Mouse (Mus musculus) midbrain, postnatal 0 days (tissue): ENCODE data around the gene Mtmr14. TPM values are rescaled to one million over a fixed set of nuclear protein-coding genes. Genes with fewer than 3 reads are reported as not detected.

Source experiments
- ATAC-seq: fragments of 200-750 bp; cut with Nextera tagmentation; 2 replicates; pipeline ENCODE4 v1.8.0; 2017; ENCODE audit warnings: moderate number of reproducible peaks, mild to moderate bottlenecking, moderate TSS enrichment, moderate library complexity; ENCODE audit not compliant: low FRiP score
- DNase-seq: peaks from one replicate; pipeline ENCODE4 v3.0.0-alpha.2; 2015; ENCODE audit warnings: low spot score
- H3K27ac ChIP-seq: fragments of 300-500 bp; sonication (generic); 2 replicates; pipeline ENCODE4 v1.5.1; 2014; ENCODE audit warnings: low read depth, mild to moderate bottlenecking, low read length, mixed read lengths
- H3K27me3 ChIP-seq: fragments of 300-500 bp; sonication (generic); 2 replicates; pipeline ENCODE4 v1.6.1; 2014; ENCODE audit warnings: low read length, control low read depth, mixed read lengths; ENCODE audit not compliant: insufficient read depth
- H3K36me3 ChIP-seq: fragments of 300-500 bp; sonication (generic); 2 replicates; pipeline ENCODE4 v1.6.1; 2014; ENCODE audit warnings: low read length, control low read depth, mixed read lengths; ENCODE audit not compliant: insufficient read depth
- H3K4me1 ChIP-seq: fragments of 300-500 bp; sonication (generic); 2 replicates; pipeline ENCODE4 v1.6.1; 2014; ENCODE audit warnings: mild to moderate bottlenecking, control low read depth, antibody characterized with exemption, low read length, mixed read lengths; ENCODE audit not compliant: insufficient read depth
- H3K4me2 ChIP-seq: fragments of 300-500 bp; sonication (generic); 2 replicates; pipeline ENCODE4 v1.6.1; 2014; ENCODE audit warnings: low read depth, mild to moderate bottlenecking, low read length, mixed read lengths; ENCODE audit not compliant: poor library complexity, severe bottlenecking
- H3K4me3 ChIP-seq: fragments of 300-500 bp; sonication (generic); 2 replicates; pipeline ENCODE4 v1.5.1; 2014; ENCODE audit warnings: low read depth, mild to moderate bottlenecking, low read length, moderate library complexity
- H3K9ac ChIP-seq: fragments of 300-500 bp; sonication (generic); replicated peaks from 2 replicates; pipeline ENCODE4 v1.6.1; 2014; ENCODE audit warnings: mild to moderate bottlenecking, low read length, moderate library complexity, mixed read lengths; ENCODE audit not compliant: poor library complexity, severe bottlenecking
- H3K9me3 ChIP-seq: fragments of 300-500 bp; sonication (generic); 2 replicates; pipeline ENCODE4 v1.6.1; 2016; ENCODE audit warnings: low read length, control low read depth
- CTCF ChIP-seq: IDR thresholded peaks from 2 replicates; pipeline ENCODE4 v1.5.1; 2016; ENCODE audit warnings: antibody characterized with exemption, mild to moderate bottlenecking
- WGBS: fragments of 180-500 bp; shearing (Covaris S2); extraction: QIAGEN DNeasy Blood & Tissue Kit; methylation state at CpG from one replicate; pipeline ENCODE4 v1.1.7; 2014; 5-methylcytosine and 5-hydroxymethylcytosine counted together
- polyA plus RNA-seq: library from polyadenylated mRNA; unstranded; fragments of >200 nt; fragmentation: Nextera tagmentation; extraction: Ambion mirVana; gene quantifications from 2 replicates; pipeline ENCODE4 v1.2.1, GENCODE M21; 2015
- total RNA-seq: library from RNA; depleted of rRNA; stranded (reverse); fragments of >200 nt; gene quantifications from 2 replicates; pipeline ENCODE4 v1.2.3, GENCODE M21; 2014; rRNA removed

Mtmr14 gene
- total and polyA plus RNA-seq, 2 experiments from 2014 or later = 29.4 to 42.5 TPM

- Histone ChIP-seq H3K9ac (peak within 1 kb of the TSS; percentile 70), H3K9me3 (no peaks in the 10 kb centered on the region), H3K4me3 (peak within 1 kb of the TSS; percentile 46), H3K4me2 (peak within 1 kb of the TSS; percentile 90), H3K4me1 (no peaks in the 10 kb centered on the region), H3K27me3 (no peaks in the 10 kb centered on the region), H3K27ac (peak within 1 kb of the TSS; percentile 84), H3K36me3 (peaks cover 33% of the 10 kb centered on the region)
- WGBS = under 1% methylated on average over 52 of the region's 52 CpGs
- no peak for TF ChIP-seq CTCF
- DNase-seq (peak; percentile 99), ATAC-seq (peak; percentile 99)
These were observed 89.1 kb downstream of the Mtmr14 start, which contains the start of gene Ogg1 for GRCm38 (mm10) chr6:113326533-113327315. TSS of gene Ogg1 (plus strand) at chr6:113326972.

DNA sequence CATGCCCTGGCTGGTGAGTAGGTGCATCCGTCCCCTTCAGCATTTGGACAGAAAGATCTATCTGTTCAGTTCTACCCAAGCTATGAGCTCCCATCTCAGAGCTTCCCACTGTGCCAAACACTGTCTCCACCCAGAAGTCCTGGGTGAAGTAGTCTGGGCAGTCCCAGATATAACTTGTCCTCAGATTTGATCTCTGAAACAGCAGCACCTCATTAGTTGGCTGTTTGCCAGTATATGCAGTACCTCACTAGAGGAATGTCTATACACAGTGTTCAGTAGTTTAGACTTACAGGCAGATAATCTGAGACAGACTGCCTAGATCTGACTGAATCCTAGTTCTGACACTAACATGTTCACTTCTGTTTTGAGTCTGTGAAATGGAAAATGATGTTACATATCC, 91.8 kb downstream of the Mtmr14 start:
- TF ChIP-seq CTCF = no peak
- no peak overlapping the region for H3K27ac ChIP-seq
- no peak overlapping the region for H3K9ac ChIP-seq
- peaks cover 16% of the 10 kb centered on the region for H3K36me3 ChIP-seq
- ATAC-seq (no peak), DNase-seq (no peak)
- no peak overlapping the region for H3K4me3 ChIP-seq
- no peaks in the 10 kb centered on the region for H3K4me1 ChIP-seq
- 94% methylated on average over 1 of the region's 1 CpGs for WGBS
- H3K9me3 ChIP-seq = no peaks in the 10 kb centered on the region
- no peaks in the 10 kb centered on the region for H3K27me3 ChIP-seq
- H3K4me2 ChIP-seq = no peak overlapping the region

- no peaks in the 10 kb centered on the region for H3K27me3 ChIP-seq
- H3K9ac ChIP-seq = no peak overlapping the region
- H3K4me1 ChIP-seq = no peaks in the 10 kb centered on the region
- no peak for ATAC-seq
- H3K4me3 ChIP-seq = no peak overlapping the region
- no peaks in the 10 kb centered on the region for H3K9me3 ChIP-seq
- no peak for TF ChIP-seq CTCF
- no peak overlapping the region for H3K27ac ChIP-seq
- 60% methylated on average over 2 of the region's 2 CpGs for WGBS
- no peak overlapping the region for H3K4me2 ChIP-seq
- DNase-seq = no peak
- peaks cover 25% of the 10 kb centered on the region for H3K36me3 ChIP-seq
These were observed 92.9 kb downstream of the Mtmr14 start for GRCm38 (mm10) chr6:113330547-113330946.

Other genes with a start within 250 kb of the Mtmr14 start
- 33.7 and 49.2 TPM in 2 replicates for gene Thumpd3, start 191.6 kb upstream of the Mtmr14 start, total RNA-seq
- gene Thumpd3, start 191.6 kb upstream of the Mtmr14 start, polyA plus RNA-seq = 38.3 and 40.5 TPM in 2 replicates
- gene Setd5, start 160.5 kb upstream of the Mtmr14 start, total RNA-seq = 99.1 and 103 TPM in 2 replicates
- 42.1 and 50.6 TPM in 2 replicates for gene Setd5, start 160.5 kb upstream of the Mtmr14 start, polyA plus RNA-seq
- 81.3 and 92.6 TPM in 2 replicates for gene Lhfpl4, start 42.5 kb upstream of the Mtmr14 start, total RNA-seq
- 56.6 and 66.1 TPM in 2 replicates for gene Lhfpl4, start 42.5 kb upstream of the Mtmr14 start, polyA plus RNA-seq
- 10.3 and 23.4 TPM in 2 replicates for gene Cpne9, start 44.5 kb downstream of the Mtmr14 start, total RNA-seq
- 7.9 and 9.1 TPM in 2 replicates for gene Cpne9, start 44.5 kb downstream of the Mtmr14 start, polyA plus RNA-seq
- gene Brpf1, start 69.3 kb downstream of the Mtmr14 start, total RNA-seq = 22.1 and 28.1 TPM in 2 replicates
- 9.0 and 10.0 TPM in 2 replicates for gene Brpf1, start 69.3 kb downstream of the Mtmr14 start, polyA plus RNA-seq
- 10.8 and 14.8 TPM in 2 replicates for gene Ogg1, start 89.1 kb downstream of the Mtmr14 start, total RNA-seq
- gene Ogg1, start 89.1 kb downstream of the Mtmr14 start, polyA plus RNA-seq = 7.3 and 8.9 TPM in 2 replicates
- 102 and 119 TPM in 2 replicates for gene Camk1, start 106.1 kb downstream of the Mtmr14 start, total RNA-seq
- gene Camk1, start 106.1 kb downstream of the Mtmr14 start, polyA plus RNA-seq = 132 and 142 TPM in 2 replicates
- gene Tada3, start 140.0 kb downstream of the Mtmr14 start, total RNA-seq = 27.8 and 31.0 TPM in 2 replicates
- gene Tada3, start 140.0 kb downstream of the Mtmr14 start, polyA plus RNA-seq = 73.8 and 74.0 TPM in 2 replicates
- 190 and 200 TPM in 2 replicates for gene Arpc4, start 140.3 kb downstream of the Mtmr14 start, total RNA-seq
- gene Arpc4, start 140.3 kb downstream of the Mtmr14 start, polyA plus RNA-seq = 505 TPM in 2 replicates
- 10.0 and 20.0 TPM in 2 replicates for gene Ttll3, start 151.4 kb downstream of the Mtmr14 start, total RNA-seq
- 10.2 and 14.6 TPM in 2 replicates for gene Ttll3, start 151.4 kb downstream of the Mtmr14 start, polyA plus RNA-seq
- gene Rpusd3, start 181.5 kb downstream of the Mtmr14 start, total RNA-seq = 17.1 and 53.8 TPM in 2 replicates
- gene Rpusd3, start 181.5 kb downstream of the Mtmr14 start, polyA plus RNA-seq = 22.0 and 27.2 TPM in 2 replicates
- gene Cidec, start 197.9 kb downstream of the Mtmr14 start, total RNA-seq = not detected in 2 replicates
- gene Cidec, start 197.9 kb downstream of the Mtmr14 start, polyA plus RNA-seq = 0.09 TPM in 1 of 2 replicates, not detected in the other
- gene Jagn1, start 204.7 kb downstream of the Mtmr14 start, total RNA-seq = 43.6 and 48.6 TPM in 2 replicates
- 80.4 and 85.4 TPM in 2 replicates for gene Jagn1, start 204.7 kb downstream of the Mtmr14 start, polyA plus RNA-seq
- 0.49 TPM in 1 of 2 replicates, not detected in the other for gene Il17re, start 220.6 kb downstream of the Mtmr14 start, total RNA-seq
- 0.48 and 0.77 TPM in 2 replicates for gene Il17re, start 220.6 kb downstream of the Mtmr14 start, polyA plus RNA-seq
- gene Il17rc, start 233.6 kb downstream of the Mtmr14 start, total RNA-seq = 4.7 and 11.6 TPM in 2 replicates
- 4.1 and 4.2 TPM in 2 replicates for gene Il17rc, start 233.6 kb downstream of the Mtmr14 start, polyA plus RNA-seq
- 39.4 and 43.0 TPM in 2 replicates for gene Creld1, start 245.5 kb downstream of the Mtmr14 start, total RNA-seq
- gene Creld1, start 245.5 kb downstream of the Mtmr14 start, polyA plus RNA-seq = 56.6 and 60.4 TPM in 2 replicates